Mouse (Mus musculus): ENCODE data around the gene Cdh10. TPM values are rescaled to one million over a fixed set of nuclear protein-coding genes. Genes with fewer than 3 reads are reported as not detected.

Gene Cdh10
- total RNA-seq, 4 experiments from 2014 or later, result 0.43 TPM; not detected in 3

GRCm38 (mm10) chr15:18984891-18985290 is 166.1 kb downstream of the Cdh10 start:
- DNase-seq, result no peak

GRCm38 (mm10) chr15:18987671-18988070 is 168.9 kb downstream of the Cdh10 start:
- DNase-seq, result no peak

GRCm38 (mm10) chr15:18993512-18993911 is 174.8 kb downstream of the Cdh10 start:
- DNase-seq, result no peak

GRCm38 (mm10) chr15:18994294-18994693 is 175.5 kb downstream of the Cdh10 start:
- DNase-seq, result no peak

GRCm38 (mm10) chr15:19010829-19011228 is 192.1 kb downstream of the Cdh10 start:
- no peak for DNase-seq

- no peak for DNase-seq
Measured at GRCm38 (mm10) chr15:19032983-19033382, 214.2 kb downstream of the Cdh10 start.

GRCm38 (mm10) chr15:19040077-19040476 is 221.3 kb downstream of the Cdh10 start:
- DNase-seq, result no peak

All from adrenal gland, adult 8-10 months (tissue).